Mouse (Mus musculus): ENCODE data around the gene 4933400A11Rik.

GRCm38 (mm10) chrX:169826947-169827346, 47.5 kb upstream of the 4933400A11Rik start:
- TF ChIP-seq CTCF (IDR thresholded peaks at IDR 0.05) (no peak), EP300 (IDR thresholded peaks at IDR 0.05) (no peak)
